ENCODE assay signal across 28 mouse cellular contexts in genomic region chr4:138797217-138797570, GRCm38 (mm10). TPM values are rescaled to one million over a fixed set of nuclear protein-coding genes. Genes with fewer than 3 reads are reported as not detected.
DNase-seq lines count a peak whose midpoint lies in the region; ATAC-seq and TF ChIP-seq lines count a peak whose summit lies in the region.
"Had no signal": no experiment of that assay in that cellular context is flagged by ENCODE, and none has a peak within 500 bp of the region (broad histone marks: within the 10 kb centered on the region; RNA-seq: fewer than 3 reads in every experiment).

No protein-coding gene starts in this region.

- H3K36me3 ChIP-seq in thymus, adult 2 months (ENCODE audit: control insufficient read depth, insufficient read depth, low read length): no peaks in the 10 kb centered on the region
- H3K36me3 ChIP-seq in intestine, embryonic 15.5 days: no peaks in the 10 kb centered on the region
- H3K36me3 ChIP-seq: limb, embryonic 12.5 days; liver, embryonic 12.5 days; lung, embryonic 15.5 days; midbrain, embryonic 12.5 days; neural tube, embryonic 12.5 days had no signal

- DNase-seq in layer of hippocampus, adult 9-11 months: peak; percentile 50
- DNase-seq in layer of hippocampus, postnatal 36 days: no peak
- DNase-seq in right cerebral cortex, adult 2 months (ENCODE audit: low spot score in 2 of 2): peak; percentile 49 to 59
- DNase-seq in right cerebral cortex, postnatal 4 days: no peak
- DNase-seq in left cerebral cortex, postnatal 25 days (ENCODE audit: low spot score in 2 of 2): peak; percentile 31 to 75
- DNase-seq in thymus, adult 2 months: no peak
- DNase-seq: adrenal gland, postnatal 14 days; cerebellum, adult 18-20 months; cerebellum, postnatal 25 days; kidney, adult 2 months; kidney, postnatal 14 days; thymus, postnatal 36 days had no signal

- H3K27me3 ChIP-seq in thymus, adult 2 months (ENCODE audit: control insufficient read depth, insufficient read depth, low read length): no peaks in the 10 kb centered on the region
- no peaks in the 10 kb centered on the region for H3K27me3 ChIP-seq in intestine, embryonic 15.5 days (replicated peaks)
- H3K27me3 ChIP-seq: limb, embryonic 12.5 days; lung, embryonic 15.5 days; midbrain, embryonic 12.5 days; neural tube, embryonic 12.5 days; Patski had no signal

- no peak overlapping the region for H3K27ac ChIP-seq in thymus, adult 2 months (ENCODE audit: control insufficient read depth, insufficient read depth, low read length)
- H3K27ac ChIP-seq in intestine, embryonic 15.5 days: no peak overlapping the region
- H3K27ac ChIP-seq: limb, embryonic 12.5 days; liver, embryonic 12.5 days; lung, embryonic 15.5 days; midbrain, embryonic 12.5 days; neural tube, embryonic 12.5 days had no signal

- 68% methylated on average over 4 of the region's 4 CpGs for WGBS in thymus, adult 2 months
- WGBS in intestine, embryonic 15.5 days: 61% methylated on average over 4 of the region's 4 CpGs

- no peak overlapping the region for H3K4me2 ChIP-seq in intestine, embryonic 15.5 days (replicated peaks)
- H3K4me2 ChIP-seq: limb, embryonic 12.5 days; liver, embryonic 12.5 days; lung, embryonic 15.5 days; midbrain, embryonic 12.5 days; neural tube, embryonic 12.5 days had no signal

- TF ChIP-seq POLR2A in thymus, adult 2 months (IDR thresholded peaks at IDR 0.05; ENCODE audit: control insufficient read depth, extremely low read depth, insufficient read depth, low read length, poor library complexity): no peak

- H3K9ac ChIP-seq in intestine, embryonic 15.5 days: no peak overlapping the region
- H3K9ac ChIP-seq: limb, embryonic 12.5 days; liver, embryonic 12.5 days; lung, embryonic 15.5 days; midbrain, embryonic 12.5 days; neural tube, embryonic 12.5 days had no signal

- intact Hi-C loops in left cerebral cortex, postnatal 25 days (cut with DNase I): no loop called here

- no peak for TF ChIP-seq CTCF in thymus, adult 2 months (IDR thresholded peaks at IDR 0.05; ENCODE audit: borderline replicate concordance, control insufficient read depth, extremely low read depth, insufficient read depth, low read length, poor library complexity)

- H3K9me3 ChIP-seq in intestine, embryonic 15.5 days: no peaks in the 10 kb centered on the region
- H3K9me3 ChIP-seq: limb, embryonic 12.5 days; liver, embryonic 12.5 days; lung, embryonic 15.5 days; midbrain, embryonic 12.5 days; neural tube, embryonic 12.5 days had no signal

- ATAC-seq in intestine, embryonic 15.5 days: no peak
- ATAC-seq: activated CD4-positive, CD25-positive, alpha-beta regulatory T cell, adult 4 months; forebrain, embryonic 14.5 days; liver, embryonic 12.5 days; Patski had no signal

- 0 out of 2 replicates have a peak, but pooled peaks cover 2% of the 10 kb centered on the region for H3K4me1 ChIP-seq in thymus, adult 2 months (replicated peaks; ENCODE audit: control insufficient read depth, insufficient read depth, low read length)
- peaks cover 6% of the 10 kb centered on the region for H3K4me1 ChIP-seq in intestine, embryonic 15.5 days (replicated peaks)
- H3K4me1 ChIP-seq: liver, embryonic 12.5 days; midbrain, embryonic 12.5 days; neural tube, embryonic 12.5 days had no signal

- H3K4me3 ChIP-seq in thymus, adult 2 months (ENCODE audit: control insufficient read depth, insufficient read depth, low read length): no peak overlapping the region
- no peak overlapping the region for H3K4me3 ChIP-seq in intestine, embryonic 15.5 days (replicated peaks)
- H3K4me3 ChIP-seq: erythroblast, embryonic 14.5 days; limb, embryonic 12.5 days; liver, embryonic 12.5 days; lung, embryonic 15.5 days; midbrain, embryonic 12.5 days; neural tube, embryonic 12.5 days had no signal

RNA-seq across cellular contexts. Expression of gene Pla2g2d, which starts 21.7 kb away (rescaled TPM):
- under 1 TPM; 0.23 to 0.40 TPM for total RNA-seq in layer of hippocampus, postnatal 36 days (2021)
- under 1 TPM; 0.28 to 0.48 TPM for total RNA-seq in left cerebral cortex, postnatal 25 days (2021)
- polyA plus RNA-seq in thymus, adult 2 months (2012; rRNA removed): 35.0 and 54.4 TPM in 2 replicates
- polyA plus RNA-seq in intestine, embryonic 15.5 days (2015; fragmentation: Nextera tagmentation; extraction: Ambion mirVana): 0.92 and 0.99 TPM in 2 replicates
- total RNA-seq: ES-E14; gastrocnemius, postnatal 4 days; hematopoietic stem cell, adult 5-6 weeks had no signal
- polyA plus RNA-seq: erythroblast, embryonic 14.5 days; heart, embryonic 16.5 days; limb, embryonic 12.5 days; lung, embryonic 15.5 days had no signal

RNA-seq across cellular contexts. Expression of gene Pla2g2f, which starts 39.8 kb away (rescaled TPM):
- 1 to 10 TPM; 1.2 to 1.9 TPM for total RNA-seq in layer of hippocampus, postnatal 36 days (2021)
- not detected for total RNA-seq in left cerebral cortex, postnatal 25 days (2021)
- polyA plus RNA-seq in thymus, adult 2 months (2012; rRNA removed): 2.1 and 3.1 TPM in 2 replicates
- polyA plus RNA-seq in intestine, embryonic 15.5 days (2015; fragmentation: Nextera tagmentation; extraction: Ambion mirVana): 1.5 and 2.6 TPM in 2 replicates
- total RNA-seq: gastrocnemius, postnatal 4 days; hematopoietic stem cell, adult 5-6 weeks had no signal
- polyA plus RNA-seq: activated CD4-positive, CD25-positive, alpha-beta regulatory T cell, adult 4 months; embryonic facial prominence, embryonic 11.5 days; erythroblast, embryonic 14.5 days; forebrain, embryonic 14.5 days; kidney, adult 2 months; liver, embryonic 12.5 days; lung, embryonic 15.5 days; Patski; testis, adult 2 months had no signal

Comparison
In these comparisons a context has a peak if more than half of its experiments do, and no peak if none do; other contexts are left out.
1. DNase-seq: peak in layer of hippocampus, adult 9-11 months (single experiment), right cerebral cortex, adult 2 months (2 of 2) and left cerebral cortex, postnatal 25 days (2 of 2); none in layer of hippocampus, postnatal 36 days (0 of 2), right cerebral cortex, postnatal 4 days (single experiment) and thymus, adult 2 months (single experiment).